In the genomic region with DNA sequence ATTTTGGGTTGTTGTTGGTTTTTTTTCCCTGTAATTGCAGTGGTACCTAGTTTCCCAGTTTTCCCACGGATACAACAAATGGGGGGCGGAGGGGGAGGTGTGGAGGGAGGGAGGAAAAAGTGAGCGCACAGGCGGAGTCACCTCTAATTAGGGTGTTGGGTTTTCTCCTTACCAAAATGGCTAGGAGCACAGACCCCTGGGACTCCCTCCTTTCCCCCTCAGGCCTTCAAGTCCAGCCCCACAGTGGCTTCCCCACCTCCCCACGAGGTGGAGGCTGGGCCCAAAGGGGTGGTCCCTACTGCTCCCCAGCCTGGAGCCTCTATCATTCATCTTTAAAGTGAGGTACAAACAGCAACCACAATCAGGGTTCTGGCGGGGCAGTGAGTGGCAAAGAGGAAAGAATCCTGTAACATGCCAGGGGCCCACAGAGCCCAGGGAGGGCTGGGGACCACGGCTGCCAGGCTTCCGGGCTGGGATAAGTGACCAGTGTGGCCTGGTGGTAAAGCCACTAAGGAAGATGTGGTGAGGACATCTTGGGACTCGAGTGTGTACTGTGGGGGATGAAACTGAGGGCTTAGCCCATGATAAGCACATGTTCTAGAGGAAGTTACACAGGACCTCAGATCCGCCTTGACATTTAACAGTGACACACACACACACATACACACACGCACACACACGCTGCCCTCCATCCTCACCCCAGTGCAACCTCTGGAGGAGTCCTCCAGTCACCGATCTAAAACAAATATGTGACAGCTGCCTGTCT, we compare ENCODE assay signal across 11 mouse cellular contexts. TPM values are rescaled to one million over a fixed set of nuclear protein-coding genes. Genes with fewer than 3 reads are reported as not detected.
DNase-seq lines count a peak whose midpoint lies in the region; ATAC-seq lines count a peak whose summit lies in the region.
"Had no signal": no experiment of that assay in that cellular context is flagged by ENCODE, and none has a peak within 500 bp of the region (broad histone marks: within the 10 kb centered on the region; RNA-seq: fewer than 3 reads in every experiment).

No protein-coding gene starts in this region.

- no peak overlapping the region for H3K4me3 ChIP-seq in heart, embryonic 12.5 days
- H3K4me3 ChIP-seq in lung, embryonic 15.5 days: no peak overlapping the region
- H3K4me3 ChIP-seq in forebrain, embryonic 13.5 days: no peak overlapping the region
- H3K4me3 ChIP-seq: layer of hippocampus, adult 2 months had no signal

- peaks cover 99% of the 10 kb centered on the region for H3K4me1 ChIP-seq in heart, embryonic 12.5 days (replicated peaks)
- peaks cover 96% of the 10 kb centered on the region for H3K4me1 ChIP-seq in lung, embryonic 15.5 days
- H3K4me1 ChIP-seq in forebrain, embryonic 13.5 days: peaks cover 49% of the 10 kb centered on the region

- no peaks in the 10 kb centered on the region for H3K9me3 ChIP-seq in heart, embryonic 12.5 days (replicated peaks)
- no peaks in the 10 kb centered on the region for H3K9me3 ChIP-seq in lung, embryonic 15.5 days
- H3K9me3 ChIP-seq in forebrain, embryonic 13.5 days (replicated peaks): no peaks in the 10 kb centered on the region

- intact Hi-C loops in heart, postnatal 10 days (cut with DNase I): no loop called here

- ATAC-seq in heart, embryonic 12.5 days (ENCODE audit: insufficient number of reproducible peaks, low FRiP score): no peak
- ATAC-seq in lung, embryonic 15.5 days (ENCODE audit: borderline replicate concordance, extremely low read depth, low FRiP score, low TSS enrichment): no peak
- ATAC-seq in forebrain, embryonic 13.5 days: no peak
- peak; percentile 66 for ATAC-seq in megakaryocyte-erythroid progenitor cell, adult 5-6 weeks (replicated peaks; ENCODE audit: low FRiP score, low TSS enrichment, poor library complexity, severe bottlenecking)

- H3K36me3 ChIP-seq in heart, embryonic 12.5 days: peaks cover 17% of the 10 kb centered on the region
- no peaks in the 10 kb centered on the region for H3K36me3 ChIP-seq in lung, embryonic 15.5 days
- no peaks in the 10 kb centered on the region for H3K36me3 ChIP-seq in forebrain, embryonic 13.5 days (ENCODE audit: poor library complexity, severe bottlenecking)

- H3K4me2 ChIP-seq in heart, embryonic 12.5 days: 0 out of 2 replicates have a peak overlapping the region, but pooled peaks have one; percentile 12
- H3K4me2 ChIP-seq in lung, embryonic 15.5 days: no peak overlapping the region
- peak overlapping the region; percentile 8; the same call in 1 of the 2 replicates for H3K4me2 ChIP-seq in forebrain, embryonic 13.5 days
- H3K4me2 ChIP-seq: midbrain, embryonic 11.5 days had no signal

- peak overlapping the region; percentile 59 for H3K9ac ChIP-seq in heart, embryonic 12.5 days
- no peak overlapping the region; the same call in 1 of the 2 replicates for H3K9ac ChIP-seq in lung, embryonic 15.5 days
- peak overlapping the region; percentile 38; the same call in 1 of the 2 replicates for H3K9ac ChIP-seq in forebrain, embryonic 13.5 days

- 39% methylated on average over 13 of the region's 13 CpGs for WGBS in heart, embryonic 12.5 days
- WGBS in lung, embryonic 15.5 days: 46% methylated on average over 13 of the region's 13 CpGs
- WGBS in forebrain, embryonic 13.5 days: 36% methylated on average over 13 of the region's 13 CpGs

- peak overlapping the region; percentile 88 for H3K27ac ChIP-seq in heart, embryonic 12.5 days (ENCODE audit: poor library complexity, severe bottlenecking)
- peak overlapping the region; percentile 65 for H3K27ac ChIP-seq in lung, embryonic 15.5 days
- peak overlapping the region; percentile 22; the same call in 1 of the 2 replicates for H3K27ac ChIP-seq in forebrain, embryonic 13.5 days
- H3K27ac ChIP-seq: layer of hippocampus, adult 2 months had no signal

- H3K27me3 ChIP-seq in heart, embryonic 12.5 days (replicated peaks): no peaks in the 10 kb centered on the region
- H3K27me3 ChIP-seq in lung, embryonic 15.5 days: no peaks in the 10 kb centered on the region
- H3K27me3 ChIP-seq in forebrain, embryonic 13.5 days: no peaks in the 10 kb centered on the region

- DNase-seq in heart, postnatal 10 days: no peak
- no peak for DNase-seq in lung, postnatal 36 days
- DNase-seq in cerebellum, adult 9-10 months: no peak
- no peak for DNase-seq in embryo, embryonic 10.5 days (ENCODE audit: low spot score)
- DNase-seq: cerebellum, adult 9-11 months had no signal

RNA-seq across cellular contexts. Expression of a gene that starts 47.4 kb away (rescaled TPM):
- 56.2 and 62.8 TPM in 2 replicates for polyA plus RNA-seq in heart, embryonic 12.5 days (2016; fragmentation: Nextera tagmentation; extraction: Ambion mirVana)
- 10 to 100 TPM; 16.1 to 19.4 TPM for total RNA-seq in heart, postnatal 10 days (2021)
- 13.2 and 14.1 TPM in 2 replicates for polyA plus RNA-seq in lung, embryonic 15.5 days (2015; fragmentation: Nextera tagmentation; extraction: Ambion mirVana)
- 1.6 and 1.7 TPM in 2 replicates for polyA plus RNA-seq in forebrain, embryonic 13.5 days (2015; fragmentation: Nextera tagmentation; extraction: Ambion mirVana)
- total RNA-seq in megakaryocyte-erythroid progenitor cell, adult 5-6 weeks (2014; fragmentation: Nextera tagmentation): not detected in 2 replicates
- total RNA-seq in megakaryocyte-erythroid progenitor cell, adult 5-6 weeks (2017): 0.88 and 1.1 TPM in 2 replicates

Comparison
In these comparisons a context has a peak if more than half of its experiments do, and no peak if none do; other contexts are left out.
1. H3K27ac ChIP-seq: peak in every context shown above with its lines; median percentile 88 in heart, embryonic 12.5 days; 65 in lung, embryonic 15.5 days; 22 in forebrain, embryonic 13.5 days.